Mouse (Mus musculus) splenic B cell, adult 2 months (primary cell): ENCODE results near the gene Olfr90.
"Not testable (repeated sequence)": the region's sequence is repeated elsewhere in the genome, so short reads cannot be mapped to it uniquely, and the experiment has no call there.

ENCODE experiments used
- DNase-seq: peaks from one replicate; pipeline ENCODE4 v3.0.0-alpha.2; 2011; ENCODE audit warnings: low read depth, low spot score
- H3K27me3 ChIP-seq: 2 replicates; pipeline ENCODE4 v1.6.1; 2012; ENCODE audit warnings: mild to moderate bottlenecking, low read length, moderate library complexity, mixed read lengths; ENCODE audit not compliant: control insufficient read depth, poor library complexity, insufficient read depth, severe bottlenecking
- H3K36me3 ChIP-seq: 2 replicates; pipeline ENCODE4 v1.6.1; 2012; ENCODE audit warnings: mild to moderate bottlenecking, low read length, moderate library complexity, mixed read lengths; ENCODE audit not compliant: control insufficient read depth, poor library complexity, insufficient read depth, severe bottlenecking

Olfr90 gene

GRCm38 (mm10) chr17:37088399-37088798 lies at the start of gene Olfr90:
TSS of gene Olfr90 (minus strand) at chr17:37088499.
- DNase-seq, result no peak
- Histone ChIP-seq H3K36me3 (no peaks in the 10 kb centered on the region), H3K27me3 (no peaks in the 10 kb centered on the region)

- not testable (repeated sequence) for DNase-seq, H3K36me3 ChIP-seq, H3K27me3 ChIP-seq
These were observed 43.1 kb upstream of the Olfr90 start for GRCm38 (mm10) chr17:37131366-37131765.

GRCm38 (mm10) chr17:37119988-37120387 lies 31.7 kb upstream of the Olfr90 start, which contains the start of gene Olfr92:
TSS of gene Olfr92 (minus strand) at chr17:37120088.
- no peak for DNase-seq
- no peaks in the 10 kb centered on the region for H3K27me3 ChIP-seq
- no peaks in the 10 kb centered on the region for H3K36me3 ChIP-seq

- H3K27me3 ChIP-seq, result no peaks in the 10 kb centered on the region
- DNase-seq, result no peak
- H3K36me3 ChIP-seq, result no peaks in the 10 kb centered on the region
These were observed 9.9 kb upstream of the Olfr90 start, which contains the start of gene Olfr91 for GRCm38 (mm10) chr17:37098178-37098577. TSS of gene Olfr91 (minus strand) at chr17:37098278.

- Histone ChIP-seq H3K36me3 (no peaks in the 10 kb centered on the region), H3K27me3 (no peaks in the 10 kb centered on the region)
- DNase-seq, result no peak
These were observed 5.0 kb upstream of the Olfr90 start for GRCm38 (mm10) chr17:37093289-37093688.

- H3K27me3 ChIP-seq, result no peaks in the 10 kb centered on the region
- no peaks in the 10 kb centered on the region for H3K36me3 ChIP-seq
- DNase-seq, result no peak
These were observed 3.9 kb upstream of the Olfr90 start for GRCm38 (mm10) chr17:37092198-37092597.

GRCm38 (mm10) chr17:37085545-37085944 lies 2.8 kb downstream of the Olfr90 start:
- Histone ChIP-seq H3K27me3 (no peaks in the 10 kb centered on the region), H3K36me3 (no peaks in the 10 kb centered on the region)
- DNase-seq, result no peak

GRCm38 (mm10) chr17:37084632-37085031 lies 3.7 kb downstream of the Olfr90 start:
- no peaks in the 10 kb centered on the region for H3K27me3 ChIP-seq
- peak; percentile 3 for DNase-seq

GRCm38 (mm10) chr17:37083327-37083726 lies 5.0 kb downstream of the Olfr90 start:
- peak; percentile 82 for DNase-seq
- Histone ChIP-seq H3K36me3 (no peaks in the 10 kb centered on the region), H3K27me3 (no peaks in the 10 kb centered on the region)

More at GRCm38 (mm10) chr17:37084632-37085031, 3.7 kb downstream of the Olfr90 start:
- H3K36me3 ChIP-seq, result no peaks in the 10 kb centered on the region

GRCm38 (mm10) chr17:37081659-37082058 lies 6.6 kb downstream of the Olfr90 start:
- H3K36me3 ChIP-seq, result no peaks in the 10 kb centered on the region
- DNase-seq, result no peak
- no peaks in the 10 kb centered on the region for H3K27me3 ChIP-seq

GRCm38 (mm10) chr17:37080119-37080518 lies 8.2 kb downstream of the Olfr90 start:
- DNase-seq, result no peak

GRCm38 (mm10) chr17:37078990-37079389 lies 9.3 kb downstream of the Olfr90 start:
- H3K27me3 ChIP-seq, result no peaks in the 10 kb centered on the region
- no peak for DNase-seq

More at GRCm38 (mm10) chr17:37080119-37080518, 8.2 kb downstream of the Olfr90 start:
- no peaks in the 10 kb centered on the region for H3K27me3 ChIP-seq
- no peaks in the 10 kb centered on the region for H3K36me3 ChIP-seq

GRCm38 (mm10) chr17:37078193-37078592 lies 10.1 kb downstream of the Olfr90 start:
- Histone ChIP-seq H3K27me3 (no peaks in the 10 kb centered on the region), H3K36me3 (no peaks in the 10 kb centered on the region)
- DNase-seq, result no peak

More at GRCm38 (mm10) chr17:37078990-37079389, 9.3 kb downstream of the Olfr90 start:
- no peaks in the 10 kb centered on the region for H3K36me3 ChIP-seq

- H3K36me3 ChIP-seq, result no peaks in the 10 kb centered on the region
- H3K27me3 ChIP-seq, result no peaks in the 10 kb centered on the region
- DNase-seq, result no peak
These were observed 12.5 kb downstream of the Olfr90 start for GRCm38 (mm10) chr17:37075766-37076165.

- Histone ChIP-seq H3K36me3 (no peaks in the 10 kb centered on the region), H3K27me3 (no peaks in the 10 kb centered on the region)
- DNase-seq, result no peak
These were observed 13.1 kb downstream of the Olfr90 start for GRCm38 (mm10) chr17:37075181-37075580.

GRCm38 (mm10) chr17:37072730-37073276 lies 15.5 kb downstream of the Olfr90 start:
- H3K36me3 ChIP-seq, result no peaks in the 10 kb centered on the region
- no peak for DNase-seq
- H3K27me3 ChIP-seq, result no peaks in the 10 kb centered on the region
